Mouse (Mus musculus): ENCODE measurements around the gene Ttc12. TPM values are rescaled to one million over a fixed set of nuclear protein-coding genes. Genes with fewer than 3 reads are reported as not detected.

Gene Ttc12
- polyA plus RNA-seq, 1 experiment from 2014 or later: 1.2 TPM

Other genes starting within 250 kb of the Ttc12 start
- gene Gm4894, start 235.7 kb downstream of the Ttc12 start, polyA plus RNA-seq (2015; fragmentation: Nextera tagmentation; extraction: Ambion mirVana): not detected in 2 replicates
- gene Drd2, start 145.6 kb downstream of the Ttc12 start, polyA plus RNA-seq (2015; fragmentation: Nextera tagmentation; extraction: Ambion mirVana): 0.05 and 0.12 TPM in 2 replicates
- 0.58 and 0.62 TPM in 2 replicates for gene Ankk1, start 59.2 kb downstream of the Ttc12 start, polyA plus RNA-seq (2015; fragmentation: Nextera tagmentation; extraction: Ambion mirVana)

All from stomach, embryonic 15.5 days (tissue).